Mouse (Mus musculus): Measurements from ENCODE around the gene Tecr. TPM values are rescaled to one million over a fixed set of nuclear protein-coding genes. Genes with fewer than 3 reads are reported as not detected.

Gene Tecr
- polyA plus RNA-seq, 1 experiment, result 310 TPM

DNA sequence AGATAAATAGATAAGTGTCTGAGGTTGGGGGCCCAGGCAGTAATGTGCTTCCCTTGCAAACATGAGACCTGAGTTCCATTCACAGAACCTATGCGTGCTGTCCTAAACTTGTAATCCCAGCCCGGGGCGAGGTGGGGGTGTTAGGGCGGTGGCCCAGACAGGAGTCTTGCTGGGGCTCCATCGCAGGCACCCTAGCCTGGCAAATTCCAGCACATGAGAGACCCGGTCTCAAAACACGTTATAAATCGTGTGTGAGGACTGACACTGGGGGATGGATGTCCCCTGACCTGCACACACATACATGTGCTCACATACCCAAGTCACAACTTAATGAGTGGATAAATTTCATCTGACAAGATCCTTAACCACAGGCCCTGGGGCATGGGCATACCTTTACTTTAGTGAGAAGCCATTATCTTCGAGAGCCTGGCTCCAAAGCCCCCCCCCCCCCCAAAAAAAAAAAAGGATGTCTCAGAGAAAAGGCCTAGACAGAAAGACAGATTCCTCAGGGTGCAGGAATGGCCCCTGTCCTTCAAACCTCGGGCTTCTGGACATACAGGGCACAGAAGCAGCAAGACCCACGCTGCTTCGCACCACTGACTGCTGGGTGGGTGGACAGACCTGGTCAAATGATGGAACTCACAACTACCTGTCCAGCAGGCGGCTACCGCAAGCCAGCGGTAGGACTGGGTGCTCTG, 14.1 kb upstream of the Tecr start:
- no peak overlapping the region for H3K27ac ChIP-seq (ENCODE audit: insufficient read depth, low read length)
- no peak overlapping the region for H3K9ac ChIP-seq (ENCODE audit: low read depth, poor library complexity, severe bottlenecking)
- no peak for TF ChIP-seq CTCF (IDR thresholded peaks at IDR 0.05; ENCODE audit: low read depth, low read length)
- no peaks in the 10 kb centered on the region for H3K36me3 ChIP-seq (ENCODE audit: control insufficient read depth, insufficient read depth, low read length, poor library complexity, severe bottlenecking)
- no peaks in the 10 kb centered on the region for H3K4me1 ChIP-seq (ENCODE audit: control insufficient read depth, insufficient read depth, low read length)
- H3K4me3 ChIP-seq (ENCODE audit: low read depth, low read length), result peak overlapping the region; percentile 47
- H3K27me3 ChIP-seq (ENCODE audit: control insufficient read depth, insufficient read depth, low read length, poor library complexity, severe bottlenecking), result no peaks in the 10 kb centered on the region
- no peaks in the 10 kb centered on the region; the same call in 1 of the 2 replicates for H3K9me3 ChIP-seq (replicated peaks; ENCODE audit: control insufficient read depth, insufficient read depth, low read length, poor library complexity, severe bottlenecking)

DNA sequence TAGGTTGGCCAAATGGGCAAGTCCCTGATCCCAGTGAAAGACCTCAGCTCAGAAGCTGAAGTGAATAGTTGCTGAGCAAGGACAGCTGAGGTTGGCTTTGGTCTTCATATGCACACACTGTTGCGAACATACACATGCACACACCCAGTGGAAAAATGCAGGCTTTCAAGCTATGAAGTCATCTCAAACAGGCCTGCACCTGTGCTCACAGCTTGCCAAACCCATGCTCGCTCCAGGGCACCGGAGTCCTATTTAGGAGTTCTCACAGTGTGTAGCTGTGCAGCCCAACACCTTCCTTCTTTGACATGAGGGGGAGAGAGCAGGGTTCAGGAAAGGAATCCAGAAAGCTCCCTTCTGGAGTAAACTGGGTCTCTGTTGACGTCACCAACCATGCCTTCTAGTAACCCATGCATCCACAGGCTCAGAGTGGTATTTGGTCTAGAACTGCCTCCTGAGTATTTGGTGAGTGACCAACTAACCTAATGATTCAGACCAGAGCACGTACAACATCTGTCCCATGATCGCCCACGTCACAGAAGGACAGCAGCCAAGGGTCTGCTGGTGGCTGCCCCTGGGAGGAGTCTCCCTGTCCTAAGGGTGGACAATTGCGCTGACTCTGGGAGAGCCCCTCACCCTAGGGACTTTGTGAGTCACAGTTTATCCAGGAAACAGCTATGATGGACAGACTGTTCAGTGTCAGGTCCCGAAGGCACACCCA, 12.0 kb upstream of the Tecr start:
- Histone ChIP-seq H3K27me3 (ENCODE audit: control insufficient read depth, insufficient read depth, low read length, poor library complexity, severe bottlenecking) (no peaks in the 10 kb centered on the region), H3K27ac (ENCODE audit: insufficient read depth, low read length) (no peak overlapping the region), H3K9ac (ENCODE audit: low read depth, poor library complexity, severe bottlenecking) (no peak overlapping the region), H3K4me3 (ENCODE audit: low read depth, low read length) (no peak overlapping the region), H3K9me3 (replicated peaks; ENCODE audit: control insufficient read depth, insufficient read depth, low read length, poor library complexity, severe bottlenecking) (no peaks in the 10 kb centered on the region; the same call in 1 of the 2 replicates), H3K4me1 (ENCODE audit: control insufficient read depth, insufficient read depth, low read length) (no peaks in the 10 kb centered on the region), H3K36me3 (ENCODE audit: control insufficient read depth, insufficient read depth, low read length, poor library complexity, severe bottlenecking) (no peaks in the 10 kb centered on the region)
- TF ChIP-seq EP300 (IDR thresholded peaks at IDR 0.05; ENCODE audit: insufficient read depth, low read depth, low read length) (no peak), POLR2A (IDR thresholded peaks at IDR 0.05; ENCODE audit: insufficient read depth, low read length) (no peak), CTCF (IDR thresholded peaks at IDR 0.05; ENCODE audit: low read depth, low read length) (no peak)

DNA sequence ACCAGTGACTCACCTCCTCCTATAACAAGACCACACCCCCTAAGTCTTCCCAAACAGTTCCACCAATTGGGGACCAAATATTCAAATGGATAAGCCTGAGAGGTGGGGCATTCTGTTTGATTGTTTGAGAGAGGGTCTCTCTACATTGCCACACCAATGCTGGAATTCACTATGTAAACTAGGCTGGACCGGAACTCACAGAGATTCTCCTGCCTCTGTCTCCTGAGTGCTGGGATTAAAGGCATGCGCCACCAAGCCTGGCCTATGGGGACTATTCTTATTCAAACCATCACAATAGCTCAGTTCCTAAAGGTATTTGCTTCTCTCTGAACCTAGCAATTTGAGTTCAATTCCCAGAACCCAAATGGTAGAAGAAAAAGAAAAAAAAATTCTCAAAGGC, 10.8 kb upstream of the Tecr start:
- no peaks in the 10 kb centered on the region; the same call in 1 of the 2 replicates for H3K9me3 ChIP-seq (replicated peaks; ENCODE audit: control insufficient read depth, insufficient read depth, low read length, poor library complexity, severe bottlenecking)
- H3K4me3 ChIP-seq (ENCODE audit: low read depth, low read length), result no peak overlapping the region
- no peak overlapping the region for H3K27ac ChIP-seq (ENCODE audit: insufficient read depth, low read length)
- no peak overlapping the region for H3K9ac ChIP-seq (ENCODE audit: low read depth, poor library complexity, severe bottlenecking)
- H3K4me1 ChIP-seq (ENCODE audit: control insufficient read depth, insufficient read depth, low read length), result no peaks in the 10 kb centered on the region
- TF ChIP-seq CTCF (IDR thresholded peaks at IDR 0.05; ENCODE audit: low read depth, low read length) (no peak), POLR2A (IDR thresholded peaks at IDR 0.05; ENCODE audit: insufficient read depth, low read length) (no peak), EP300 (IDR thresholded peaks at IDR 0.05; ENCODE audit: insufficient read depth, low read depth, low read length) (no peak)
- H3K36me3 ChIP-seq (ENCODE audit: control insufficient read depth, insufficient read depth, low read length, poor library complexity, severe bottlenecking), result no peaks in the 10 kb centered on the region
- no peaks in the 10 kb centered on the region for H3K27me3 ChIP-seq (ENCODE audit: control insufficient read depth, insufficient read depth, low read length, poor library complexity, severe bottlenecking)

DNA sequence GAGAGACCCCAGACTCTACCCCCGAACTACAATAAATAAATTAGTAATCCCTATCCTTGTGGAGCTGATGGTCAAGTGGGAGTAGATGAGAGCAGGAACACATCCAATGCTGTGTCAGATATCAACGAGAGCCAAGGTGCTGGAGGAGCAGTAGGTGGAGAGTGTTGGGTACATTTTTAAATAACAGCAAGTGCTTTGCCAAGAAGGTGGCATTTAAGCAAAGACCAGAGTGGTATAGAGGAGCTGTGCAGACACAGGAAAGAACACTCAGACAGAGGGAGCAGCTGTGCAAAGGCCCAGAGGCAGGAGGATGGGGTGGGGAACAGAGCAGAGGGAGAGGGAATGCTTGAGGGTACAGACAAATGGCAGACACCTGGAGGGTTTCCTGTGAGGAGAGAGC, 9.3 kb upstream of the Tecr start:
- Histone ChIP-seq H3K4me1 (ENCODE audit: control insufficient read depth, insufficient read depth, low read length) (no peaks in the 10 kb centered on the region), H3K4me3 (ENCODE audit: low read depth, low read length) (no peak overlapping the region), H3K9me3 (replicated peaks; ENCODE audit: control insufficient read depth, insufficient read depth, low read length, poor library complexity, severe bottlenecking) (no peaks in the 10 kb centered on the region; the same call in 1 of the 2 replicates), H3K27ac (ENCODE audit: insufficient read depth, low read length) (no peak overlapping the region), H3K36me3 (ENCODE audit: control insufficient read depth, insufficient read depth, low read length, poor library complexity, severe bottlenecking) (peaks cover 7% of the 10 kb centered on the region), H3K27me3 (ENCODE audit: control insufficient read depth, insufficient read depth, low read length, poor library complexity, severe bottlenecking) (no peaks in the 10 kb centered on the region), H3K9ac (ENCODE audit: low read depth, poor library complexity, severe bottlenecking) (no peak overlapping the region)
- no peak for TF ChIP-seq POLR2A (IDR thresholded peaks at IDR 0.05; ENCODE audit: insufficient read depth, low read length)
- no peak for TF ChIP-seq EP300 (IDR thresholded peaks at IDR 0.05; ENCODE audit: insufficient read depth, low read depth, low read length)
- no peak for TF ChIP-seq CTCF (IDR thresholded peaks at IDR 0.05; ENCODE audit: low read depth, low read length)

DNA sequence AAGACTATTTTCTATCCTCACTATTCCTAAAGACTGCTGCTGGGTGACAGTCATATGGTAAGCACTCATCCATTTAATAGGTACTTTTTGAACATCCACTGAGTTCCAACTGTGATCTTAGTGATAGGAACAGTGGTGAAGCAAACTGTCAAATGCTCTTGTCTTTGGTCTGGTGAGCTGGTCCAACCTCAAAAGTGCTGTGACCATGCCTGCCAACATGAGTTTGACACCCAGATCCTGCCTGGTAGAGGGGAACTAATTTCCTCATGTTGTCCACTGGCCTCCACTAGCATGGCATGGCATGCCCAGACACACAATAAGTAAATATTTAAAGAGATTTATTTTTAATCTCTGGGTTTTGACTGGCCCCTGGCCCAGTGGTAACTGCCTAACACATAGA, 8.9 kb upstream of the Tecr start:
- TF ChIP-seq EP300 (IDR thresholded peaks at IDR 0.05; ENCODE audit: insufficient read depth, low read depth, low read length) (no peak), CTCF (IDR thresholded peaks at IDR 0.05; ENCODE audit: low read depth, low read length) (no peak), POLR2A (IDR thresholded peaks at IDR 0.05; ENCODE audit: insufficient read depth, low read length) (no peak)
- no peak overlapping the region for H3K9ac ChIP-seq (ENCODE audit: low read depth, poor library complexity, severe bottlenecking)
- H3K4me1 ChIP-seq (ENCODE audit: control insufficient read depth, insufficient read depth, low read length), result no peaks in the 10 kb centered on the region
- H3K36me3 ChIP-seq (ENCODE audit: control insufficient read depth, insufficient read depth, low read length, poor library complexity, severe bottlenecking), result peaks cover 12% of the 10 kb centered on the region
- no peaks in the 10 kb centered on the region; the same call in 1 of the 2 replicates for H3K9me3 ChIP-seq (replicated peaks; ENCODE audit: control insufficient read depth, insufficient read depth, low read length, poor library complexity, severe bottlenecking)
- no peak overlapping the region for H3K27ac ChIP-seq (ENCODE audit: insufficient read depth, low read length)
- H3K4me3 ChIP-seq (ENCODE audit: low read depth, low read length), result no peak overlapping the region
- H3K27me3 ChIP-seq (ENCODE audit: control insufficient read depth, insufficient read depth, low read length, poor library complexity, severe bottlenecking), result no peaks in the 10 kb centered on the region

DNA sequence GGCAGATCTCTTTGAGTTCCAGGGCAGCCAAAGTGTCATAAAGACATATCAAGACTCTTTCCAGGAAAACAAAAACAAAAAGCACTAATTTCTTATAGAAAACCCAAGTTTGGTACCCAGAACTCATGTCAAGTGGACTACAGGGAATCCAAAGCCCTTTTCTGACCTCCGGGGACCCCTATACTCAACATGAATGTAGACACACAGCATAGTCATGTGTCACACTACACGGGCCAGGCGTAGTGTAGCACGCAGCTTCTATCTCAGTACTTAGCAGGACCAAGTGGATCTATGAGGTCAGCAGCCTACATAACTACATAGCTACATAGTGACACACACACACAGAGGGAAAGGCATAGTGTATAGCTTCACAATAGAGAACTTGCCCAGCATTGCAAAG, 5.9 kb upstream of the Tecr start:
- H3K4me3 ChIP-seq (ENCODE audit: low read depth, low read length), result no peak overlapping the region
- TF ChIP-seq EP300 (IDR thresholded peaks at IDR 0.05; ENCODE audit: insufficient read depth, low read depth, low read length), result no peak
- no peak for TF ChIP-seq POLR2A (IDR thresholded peaks at IDR 0.05; ENCODE audit: insufficient read depth, low read length)
- H3K27ac ChIP-seq (ENCODE audit: insufficient read depth, low read length), result no peak overlapping the region
- H3K27me3 ChIP-seq (ENCODE audit: control insufficient read depth, insufficient read depth, low read length, poor library complexity, severe bottlenecking), result no peaks in the 10 kb centered on the region
- peaks cover 29% of the 10 kb centered on the region for H3K36me3 ChIP-seq (ENCODE audit: control insufficient read depth, insufficient read depth, low read length, poor library complexity, severe bottlenecking)
- no peaks in the 10 kb centered on the region; the same call in 1 of the 2 replicates for H3K9me3 ChIP-seq (replicated peaks; ENCODE audit: control insufficient read depth, insufficient read depth, low read length, poor library complexity, severe bottlenecking)
- H3K4me1 ChIP-seq (ENCODE audit: control insufficient read depth, insufficient read depth, low read length), result peaks cover 3% of the 10 kb centered on the region
- H3K9ac ChIP-seq (ENCODE audit: low read depth, poor library complexity, severe bottlenecking), result no peak overlapping the region

All from ES-Bruce4 (cell line).